Mouse (Mus musculus) kidney, postnatal 0 days (tissue): ENCODE data around the gene Ednrb. TPM values are rescaled to one million over a fixed set of nuclear protein-coding genes. Genes with fewer than 3 reads are reported as not detected.
A peak's percentile ranks its signal among the peaks of the same experiment; 100 is the strongest.
"Not testable (repeated sequence)": the region's sequence is repeated elsewhere in the genome, so short reads cannot be mapped to it uniquely, and the experiment has no call there.

Source experiments
- ATAC-seq: fragments of 200-750 bp; cut with Nextera tagmentation; replicated peaks from 2 replicates; pipeline ENCODE4 v1.8.0; 2017; ENCODE audit warnings: low read depth, moderate number of reproducible peaks, moderate TSS enrichment, moderate library complexity; ENCODE audit not compliant: low FRiP score
- DNase-seq: peaks from one replicate; pipeline ENCODE4 v3.0.0-alpha.2; 2016; ENCODE audit warnings: low spot score
- H3K27ac ChIP-seq: fragments of 300-500 bp; sonication (generic); 2 replicates; pipeline ENCODE4 v1.5.1; 2014; ENCODE audit warnings: mild to moderate bottlenecking
- H3K27me3 ChIP-seq: fragments of 300-500 bp; sonication (generic); 2 replicates; pipeline ENCODE4 v1.6.1; 2014; ENCODE audit warnings: low read length, mixed read lengths; ENCODE audit not compliant: insufficient read depth
- H3K36me3 ChIP-seq: fragments of 300-500 bp; sonication (generic); 2 replicates; pipeline ENCODE4 v1.6.1; 2014; ENCODE audit warnings: low read length, mixed read lengths; ENCODE audit not compliant: insufficient read depth
- H3K4me1 ChIP-seq: fragments of 300-500 bp; sonication (generic); replicated peaks from 2 replicates; pipeline ENCODE4 v1.6.1; 2014; ENCODE audit warnings: antibody characterized with exemption, low read length, mixed read lengths; ENCODE audit not compliant: insufficient read depth
- H3K4me2 ChIP-seq: fragments of 300-500 bp; sonication (generic); 2 replicates; pipeline ENCODE4 v1.6.1; 2014; ENCODE audit warnings: mild to moderate bottlenecking, low read length, moderate library complexity, mixed read lengths
- H3K4me3 ChIP-seq: fragments of 300-500 bp; sonication (generic); replicated peaks from 2 replicates; pipeline ENCODE4 v1.5.1; 2014; ENCODE audit warnings: low read depth, low read length
- H3K9ac ChIP-seq: fragments of 300-500 bp; sonication (generic); 2 replicates; pipeline ENCODE4 v1.6.1; 2014; ENCODE audit warnings: low read depth, low read length
- H3K9me3 ChIP-seq: fragments of 300-500 bp; sonication (generic); replicated peaks from 2 replicates; pipeline ENCODE4 v1.6.1; 2016; ENCODE audit warnings: low read length, inconsistent platforms, mixed read lengths
- CTCF ChIP-seq: IDR thresholded peaks from 2 replicates; pipeline ENCODE4 v1.5.1; 2016; ENCODE audit warnings: antibody characterized with exemption, low read depth, mild to moderate bottlenecking, moderate library complexity
- WGBS: fragments of 180-500 bp; shearing (Covaris S2); extraction: QIAGEN DNeasy Blood & Tissue Kit; methylation state at CpG from one replicate; pipeline ENCODE4 v1.1.7; 2014; 5-methylcytosine and 5-hydroxymethylcytosine counted together
- polyA plus RNA-seq: library from polyadenylated mRNA; unstranded; fragments of >200 nt; fragmentation: Nextera tagmentation; extraction: Ambion mirVana; gene quantifications from 2 replicates; pipeline ENCODE4 v1.2.1, GENCODE M21; 2015

Gene Ednrb
- polyA plus RNA-seq, 1 experiment from 2014 or later: 70.3 TPM

GRCm38 (mm10) chr14:103795591-103795990, 48.6 kb downstream of the Ednrb start:
- Histone ChIP-seq H3K4me3 (no peak overlapping the region), H3K4me2 (no peak overlapping the region), H3K9me3 (no peaks in the 10 kb centered on the region), H3K36me3 (no peaks in the 10 kb centered on the region), H3K9ac (no peak overlapping the region), H3K4me1 (no peaks in the 10 kb centered on the region), H3K27me3 (no peaks in the 10 kb centered on the region), H3K27ac (no peak overlapping the region)
- 88% methylated on average over 1 of the region's 1 CpGs for WGBS
- TF ChIP-seq CTCF: no peak
- ATAC-seq (no peak), DNase-seq (no peak)

GRCm38 (mm10) chr14:103793409-103793808, 50.8 kb downstream of the Ednrb start:
- Histone ChIP-seq H3K4me2 (no peak overlapping the region), H3K4me1 (no peaks in the 10 kb centered on the region), H3K9me3 (no peaks in the 10 kb centered on the region), H3K27ac (no peak overlapping the region), H3K4me3 (no peak overlapping the region), H3K27me3 (no peaks in the 10 kb centered on the region), H3K36me3 (no peaks in the 10 kb centered on the region), H3K9ac (no peak overlapping the region)
- ATAC-seq (no peak), DNase-seq (no peak)
- no peak for TF ChIP-seq CTCF
- WGBS: 86% methylated on average over 5 of the region's 5 CpGs

GRCm38 (mm10) chr14:103792726-103793125, 51.5 kb downstream of the Ednrb start:
- no peak for DNase-seq
- Histone ChIP-seq H3K4me3 (no peak overlapping the region), H3K27me3 (no peaks in the 10 kb centered on the region), H3K9me3 (no peaks in the 10 kb centered on the region), H3K4me1 (no peaks in the 10 kb centered on the region), H3K27ac (no peak overlapping the region), H3K9ac (no peak overlapping the region), H3K36me3 (no peaks in the 10 kb centered on the region), H3K4me2 (no peak overlapping the region)
- no peak for TF ChIP-seq CTCF
- WGBS: 50% methylated on average over 1 of the region's 1 CpGs
- no peak for ATAC-seq

GRCm38 (mm10) chr14:103787547-103787946, 56.7 kb downstream of the Ednrb start:
- Histone ChIP-seq H3K36me3 (no peaks in the 10 kb centered on the region), H3K4me2 (no peak overlapping the region), H3K9ac (no peak overlapping the region), H3K4me1 (no peaks in the 10 kb centered on the region), H3K27me3 (no peaks in the 10 kb centered on the region), H3K9me3 (no peaks in the 10 kb centered on the region), H3K27ac (no peak overlapping the region), H3K4me3 (no peak overlapping the region)
- peak; percentile 35 for TF ChIP-seq CTCF
- WGBS: 87% methylated on average over 2 of the region's 2 CpGs
- DNase-seq (no peak), ATAC-seq (no peak)

GRCm38 (mm10) chr14:103785096-103785965, 58.9 kb downstream of the Ednrb start:
- Histone ChIP-seq H3K36me3 (no peaks in the 10 kb centered on the region), H3K4me1 (no peaks in the 10 kb centered on the region), H3K4me3 (no peak overlapping the region), H3K9me3 (no peaks in the 10 kb centered on the region), H3K4me2 (peak overlapping the region; percentile 30; the same call in 1 of the 2 replicates), H3K9ac (no peak overlapping the region), H3K27ac (peak overlapping the region; percentile 73; the same call in 1 of the 2 replicates), H3K27me3 (no peaks in the 10 kb centered on the region)
- TF ChIP-seq CTCF: no peak
- 28% methylated on average over 9 of the region's 9 CpGs for WGBS
- peak; percentile 92 for DNase-seq
- peak; percentile 66; the same call in 1 of the 2 replicates for ATAC-seq

- H3K4me2 ChIP-seq, H3K4me1 ChIP-seq, ATAC-seq, H3K4me3 ChIP-seq, H3K36me3 ChIP-seq, H3K27ac ChIP-seq, H3K9ac ChIP-seq, H3K9me3 ChIP-seq, DNase-seq, H3K27me3 ChIP-seq: not testable (repeated sequence)
- 93% methylated on average over 6 of the region's 6 CpGs for WGBS
Observed at GRCm38 (mm10) chr14:103780336-103780735, 63.9 kb downstream of the Ednrb start.
